Mouse (Mus musculus): ENCODE measurements around the gene Palm2.

The Palm2 gene

DNA sequence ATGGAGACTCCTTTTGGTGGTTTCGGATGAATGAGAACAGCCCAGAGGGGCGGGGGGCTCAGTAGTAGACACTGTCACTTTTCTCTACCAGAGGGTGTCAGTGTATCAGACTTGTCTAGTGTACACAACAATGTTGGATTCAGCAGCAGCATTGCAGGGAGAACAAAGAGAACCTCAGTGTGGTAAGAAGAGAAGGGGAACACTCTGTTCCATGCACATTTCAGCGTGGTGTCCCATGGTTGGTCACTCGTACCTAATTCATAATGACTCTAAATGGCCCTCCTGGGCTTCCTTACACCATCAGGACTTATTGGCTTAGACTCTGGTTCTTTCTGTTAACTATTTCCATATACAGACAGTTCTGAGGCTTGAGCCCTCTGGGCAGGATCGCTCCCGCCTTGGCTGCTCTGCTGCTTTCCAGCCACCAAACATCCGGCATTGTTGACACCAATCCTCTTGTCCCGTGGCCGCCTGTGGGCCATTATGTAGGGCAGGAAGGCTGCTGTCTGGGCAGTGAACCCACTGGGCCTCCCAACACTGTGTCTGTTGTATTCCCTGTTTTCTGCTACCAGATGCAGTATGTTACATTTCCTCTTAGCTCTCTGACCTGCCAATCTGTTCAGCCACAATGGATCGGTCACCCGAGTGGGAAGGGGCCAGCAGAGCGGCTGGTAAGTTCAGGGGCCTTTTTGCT is 264.0 kb downstream of the Palm2 start:
- no peak for DNase-seq (ENCODE audit: extremely low read depth, low read depth)

DNA sequence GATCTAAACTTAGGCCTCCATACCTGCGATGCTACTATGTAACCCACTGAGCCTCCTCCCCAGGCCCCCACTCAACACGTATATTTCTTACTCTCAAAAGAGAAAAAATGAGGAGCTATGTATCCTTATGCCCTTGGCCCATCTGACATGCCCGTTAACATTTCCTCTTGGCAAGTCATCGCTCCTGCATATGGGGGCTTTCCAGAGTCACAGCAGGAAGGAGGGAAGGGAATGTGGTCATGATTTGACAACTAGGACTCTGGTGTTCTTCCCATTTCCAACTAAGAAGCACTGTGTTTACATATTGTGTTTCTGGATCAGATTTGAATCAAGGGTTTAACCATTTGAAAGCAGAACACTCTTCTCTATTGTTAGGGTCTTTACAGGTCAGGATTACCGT is 267.5 kb downstream of the Palm2 start:
- no peak for DNase-seq (ENCODE audit: extremely low read depth, low read depth)

DNA sequence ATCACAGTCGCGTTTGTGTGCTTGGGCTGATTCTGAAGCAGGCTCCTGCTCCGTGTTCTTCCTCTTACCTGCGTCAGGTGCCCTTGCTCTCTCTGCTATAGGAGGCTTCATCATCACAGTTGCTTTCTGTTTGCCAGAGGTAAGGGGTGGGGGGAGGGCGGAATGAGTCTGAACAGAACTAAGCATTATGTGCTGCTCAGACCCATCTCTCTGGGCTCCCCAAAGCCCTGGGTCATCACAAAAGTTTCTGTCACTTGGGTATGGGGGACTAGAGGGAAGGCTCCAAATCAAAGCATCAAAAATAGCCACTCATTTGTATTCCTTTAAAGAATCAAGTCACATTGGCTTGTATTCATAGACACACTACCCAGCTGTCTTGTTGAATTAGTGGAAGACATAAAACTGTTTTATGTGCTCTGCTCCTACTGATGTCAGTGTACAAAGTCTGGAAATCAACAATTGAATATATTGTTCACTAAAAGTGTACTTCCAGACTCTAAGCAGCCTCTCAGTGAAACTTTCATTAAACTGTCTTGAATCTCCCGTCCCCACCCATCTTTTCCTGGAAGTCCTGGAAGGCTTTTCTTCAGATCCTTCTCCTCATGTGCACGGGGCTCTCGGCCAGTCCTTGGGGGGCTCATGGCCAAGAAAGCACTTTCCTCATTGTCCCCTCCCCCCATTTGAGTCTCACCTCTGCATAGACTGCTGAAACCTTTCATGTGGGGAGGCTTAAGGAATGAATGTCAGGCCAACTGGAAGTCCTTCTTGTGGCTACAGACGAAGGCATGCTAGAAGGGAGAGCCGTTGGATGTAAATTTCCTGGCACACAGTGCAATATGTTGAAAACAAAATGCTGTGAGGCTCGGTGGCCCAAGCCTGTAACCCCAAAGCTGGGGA is 269.8 kb downstream of the Palm2 start:
- DNase-seq (ENCODE audit: extremely low read depth, low read depth), result no peak

DNA sequence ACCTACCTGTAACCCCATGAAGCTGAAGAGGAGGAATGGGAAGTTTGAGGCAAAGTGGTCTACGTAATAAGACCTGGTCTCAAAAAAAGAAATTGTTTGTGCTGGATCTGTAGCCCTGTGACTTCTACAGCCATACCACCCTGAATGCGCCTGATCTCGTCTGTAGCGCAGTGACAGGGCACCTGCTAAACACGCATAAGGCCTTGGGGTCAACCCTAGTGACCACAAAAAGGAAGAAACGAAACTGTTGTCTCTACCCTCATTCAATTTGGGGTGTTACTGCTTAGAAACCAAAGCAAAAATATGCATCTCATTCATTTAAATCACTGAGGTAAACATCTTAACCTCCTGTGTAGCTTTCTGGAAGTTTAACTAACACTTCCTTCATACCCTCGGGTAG is 270.5 kb downstream of the Palm2 start:
- no peak for DNase-seq (ENCODE audit: extremely low read depth, low read depth)

DNA sequence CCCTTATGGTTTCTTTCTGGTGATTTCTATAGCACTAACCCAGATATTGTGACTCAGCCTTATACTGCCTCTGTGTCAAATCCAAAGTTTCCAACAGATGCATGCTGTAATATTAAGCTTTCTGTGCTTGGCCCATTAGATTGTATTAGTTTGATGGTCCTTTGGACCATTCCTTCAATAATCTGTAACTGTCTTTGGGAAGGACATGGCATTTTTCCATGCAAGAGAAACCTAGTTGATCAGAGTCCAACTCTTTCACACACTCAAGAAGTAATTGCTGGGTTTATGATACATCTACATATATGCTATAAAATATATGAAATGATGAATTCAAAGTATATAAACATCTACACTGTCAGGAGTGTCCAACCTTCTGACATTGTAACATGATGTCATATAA is 281.8 kb downstream of the Palm2 start:
- DNase-seq (ENCODE audit: extremely low read depth, low read depth), result no peak

DNA sequence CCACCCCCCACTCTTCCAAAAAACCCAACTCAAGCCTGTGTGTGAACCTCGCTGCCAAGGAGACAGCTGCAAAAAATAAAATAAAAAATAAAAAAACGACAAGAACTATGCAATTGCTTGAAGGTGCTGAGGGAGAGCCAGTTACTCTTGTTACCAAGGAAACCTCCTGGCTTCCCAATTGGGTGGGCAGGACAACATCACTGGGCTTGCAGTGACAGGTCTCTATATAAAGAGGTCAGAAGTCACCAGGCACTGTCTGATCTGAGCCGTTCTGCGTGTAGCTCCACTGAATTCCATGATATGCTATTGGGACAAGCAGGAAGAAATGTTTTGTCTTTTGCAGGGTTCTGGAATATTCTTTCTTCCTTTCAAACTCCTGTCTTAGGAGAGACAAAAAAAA is 282.7 kb downstream of the Palm2 start:
- DNase-seq (ENCODE audit: extremely low read depth, low read depth), result no peak

DNA sequence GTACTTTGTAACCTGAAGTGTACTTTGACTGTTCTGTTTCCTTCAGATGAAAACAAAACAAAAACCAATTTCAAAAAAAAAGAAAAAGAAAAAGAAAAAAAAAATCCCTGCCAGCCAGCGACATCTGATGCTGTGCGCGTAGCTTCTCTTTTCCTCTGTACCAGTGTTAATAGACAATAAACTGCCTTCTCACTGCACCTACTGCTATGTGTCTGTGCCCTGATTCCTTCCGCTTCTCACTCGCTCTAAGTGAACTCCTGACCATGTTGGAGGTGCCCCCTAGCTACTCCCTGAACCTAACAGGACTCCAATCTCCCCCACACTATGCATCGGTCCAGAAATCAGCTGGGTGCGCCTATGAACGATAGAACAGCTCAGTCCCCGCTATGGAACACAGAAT is 283.3 kb downstream of the Palm2 start, which contains the start of gene Akap2:
TSS of gene Akap2 (plus strand) at position 304 of the 400 bp plus-strand sequence.
- DNase-seq (ENCODE audit: extremely low read depth, low read depth), result no peak

DNA sequence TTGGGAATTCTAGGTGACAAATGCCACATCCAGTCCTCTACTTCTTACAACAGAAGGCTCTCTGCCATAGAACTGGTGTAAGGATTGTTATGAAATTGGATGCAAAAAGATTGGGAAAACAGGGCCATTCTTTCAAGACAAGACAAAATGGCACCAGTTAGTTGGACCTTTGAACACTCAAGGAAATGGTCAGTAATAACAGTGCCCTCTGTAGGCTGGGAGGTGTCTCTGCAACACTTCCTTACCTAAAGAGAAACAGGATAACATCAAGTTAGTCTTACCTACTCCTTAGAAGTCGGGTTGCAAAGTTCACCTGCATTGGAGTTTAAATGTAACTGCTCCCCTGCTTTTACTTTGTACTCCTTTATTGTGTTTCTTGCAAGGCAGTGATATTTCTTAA is 285.3 kb downstream of the Palm2 start:
- DNase-seq (ENCODE audit: extremely low read depth, low read depth), result no peak

DNA sequence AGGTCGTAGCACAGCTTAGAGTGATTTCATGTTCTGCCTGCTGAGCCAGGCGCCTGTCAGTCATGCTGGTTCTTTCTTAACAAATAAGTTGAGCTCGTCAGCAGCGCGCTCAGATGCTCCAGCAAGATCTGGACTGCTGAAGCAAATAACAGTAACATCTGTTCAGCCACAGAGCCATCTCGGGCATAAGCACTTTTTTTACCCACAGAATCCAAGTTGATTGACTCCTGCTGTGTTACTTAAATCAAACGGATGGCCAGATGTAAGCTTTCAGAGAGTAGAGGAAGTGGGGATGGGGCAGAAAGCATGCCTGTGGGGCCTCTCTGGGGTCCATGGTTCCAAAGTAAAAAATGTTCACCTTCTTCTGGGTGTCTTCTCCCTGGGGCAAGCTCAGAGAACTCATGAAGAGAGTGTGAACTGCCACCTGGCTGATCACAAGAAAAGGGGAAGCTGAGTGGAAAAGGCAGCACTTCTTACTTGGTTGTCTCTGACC is 286.9 kb downstream of the Palm2 start:
- no peak for DNase-seq (ENCODE audit: extremely low read depth, low read depth)

DNA sequence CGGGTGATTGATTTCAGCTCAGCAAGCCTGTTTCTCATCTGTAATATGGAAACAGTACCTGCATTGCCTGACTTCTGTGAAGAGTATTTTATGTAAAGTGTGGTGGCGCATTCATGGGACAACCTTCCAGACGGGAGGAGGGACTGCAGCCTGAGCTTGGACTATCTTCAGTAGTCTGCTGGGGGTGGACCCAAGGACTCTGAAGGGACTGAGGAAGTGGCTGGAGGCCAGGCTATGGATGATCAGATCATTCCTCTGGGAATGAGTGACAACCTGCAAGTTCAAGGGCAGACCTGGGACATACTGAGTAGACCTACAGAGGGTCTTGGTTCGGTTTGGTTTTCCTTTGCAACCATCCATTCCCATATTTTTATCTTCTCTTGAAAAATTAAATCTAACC is 288.2 kb downstream of the Palm2 start:
- DNase-seq (ENCODE audit: extremely low read depth, low read depth), result no peak

DNA sequence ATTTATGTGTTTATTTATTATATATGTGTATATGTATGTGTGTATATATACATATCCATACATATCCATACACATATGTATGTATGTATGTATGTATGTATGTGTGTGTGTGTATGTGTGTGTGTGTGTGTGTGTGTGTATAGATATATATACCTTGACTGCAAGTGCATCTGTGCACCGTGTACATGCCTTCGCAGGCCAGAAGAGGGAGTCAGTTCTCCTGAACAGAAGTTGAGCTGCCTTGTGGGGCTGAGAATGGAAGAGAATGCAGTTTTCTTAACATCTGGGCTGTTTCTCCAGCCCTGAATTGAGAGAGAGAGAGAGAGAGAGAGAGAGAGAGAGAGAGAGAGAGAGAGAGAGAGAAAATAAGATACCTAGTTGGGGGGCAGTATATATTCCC is 289.6 kb downstream of the Palm2 start:
- DNase-seq (ENCODE audit: extremely low read depth, low read depth), result no peak

DNA sequence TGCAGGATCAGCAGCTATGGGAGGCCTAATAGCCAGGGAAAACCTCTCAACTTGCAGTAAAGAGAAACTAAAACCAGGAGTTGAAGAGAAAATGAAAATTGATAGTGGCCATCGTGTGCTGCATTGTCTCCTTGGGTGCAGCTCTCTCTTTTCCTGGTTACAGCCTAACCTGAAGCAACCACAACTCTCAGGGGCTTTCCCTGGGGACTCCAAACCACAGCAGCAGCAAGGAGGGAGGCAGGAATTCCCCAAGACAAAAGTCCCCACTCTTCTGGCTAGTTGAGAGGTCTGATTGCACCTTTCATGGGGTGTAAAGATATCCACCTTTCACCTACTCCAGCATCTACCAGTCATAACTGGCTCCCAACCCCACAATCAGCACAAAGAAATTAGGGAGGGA is 291.5 kb downstream of the Palm2 start:
- DNase-seq (ENCODE audit: extremely low read depth, low read depth), result no peak

DNA sequence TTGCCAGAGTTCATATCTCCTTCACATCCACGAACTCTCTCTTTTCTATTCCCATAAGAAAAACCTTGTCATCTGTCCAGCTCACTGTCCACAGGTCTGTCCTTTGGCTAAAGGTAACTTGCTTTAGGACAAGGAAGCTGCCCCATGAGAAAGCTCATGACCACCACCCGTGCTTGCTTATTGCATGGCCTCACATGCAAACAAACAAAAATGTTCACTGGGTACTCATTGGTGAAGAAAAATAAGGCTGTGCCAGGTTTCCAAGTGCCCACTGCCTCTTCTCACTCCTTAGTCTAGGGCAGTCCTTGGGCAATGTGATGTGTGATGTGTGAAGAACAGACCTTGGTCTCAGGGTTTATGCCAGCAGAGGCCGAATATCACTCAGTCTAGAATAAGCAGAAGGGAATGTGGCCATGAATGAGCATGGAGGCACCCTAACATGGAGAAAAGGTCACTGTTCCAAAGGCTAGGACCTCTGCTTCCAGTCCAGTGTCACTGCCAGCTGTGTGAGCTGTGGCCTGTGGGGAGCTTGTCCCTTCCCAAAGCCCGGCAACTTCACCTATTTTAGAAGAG is 294.6 kb downstream of the Palm2 start:
- no peak for DNase-seq (ENCODE audit: extremely low read depth, low read depth)

DNA sequence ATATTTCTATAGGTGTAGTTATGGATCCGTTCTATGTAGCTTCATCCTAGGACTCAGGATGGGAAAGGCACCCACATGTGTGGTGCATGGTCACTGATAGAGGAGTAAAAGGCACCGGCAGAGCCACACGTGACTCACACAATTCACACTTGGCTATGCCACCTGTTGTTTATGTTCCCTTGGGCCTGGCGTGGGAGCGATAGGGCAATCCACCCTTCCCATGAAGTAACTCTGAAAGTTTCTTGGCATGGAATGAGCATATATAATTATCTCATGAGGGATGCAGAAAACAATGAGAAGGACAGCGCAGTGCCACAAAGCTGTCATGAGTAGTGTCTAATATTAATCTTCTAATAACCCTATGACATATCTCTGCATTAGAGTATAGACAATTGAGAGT is 296.0 kb downstream of the Palm2 start:
- no peak for DNase-seq (ENCODE audit: extremely low read depth, low read depth)

DNA sequence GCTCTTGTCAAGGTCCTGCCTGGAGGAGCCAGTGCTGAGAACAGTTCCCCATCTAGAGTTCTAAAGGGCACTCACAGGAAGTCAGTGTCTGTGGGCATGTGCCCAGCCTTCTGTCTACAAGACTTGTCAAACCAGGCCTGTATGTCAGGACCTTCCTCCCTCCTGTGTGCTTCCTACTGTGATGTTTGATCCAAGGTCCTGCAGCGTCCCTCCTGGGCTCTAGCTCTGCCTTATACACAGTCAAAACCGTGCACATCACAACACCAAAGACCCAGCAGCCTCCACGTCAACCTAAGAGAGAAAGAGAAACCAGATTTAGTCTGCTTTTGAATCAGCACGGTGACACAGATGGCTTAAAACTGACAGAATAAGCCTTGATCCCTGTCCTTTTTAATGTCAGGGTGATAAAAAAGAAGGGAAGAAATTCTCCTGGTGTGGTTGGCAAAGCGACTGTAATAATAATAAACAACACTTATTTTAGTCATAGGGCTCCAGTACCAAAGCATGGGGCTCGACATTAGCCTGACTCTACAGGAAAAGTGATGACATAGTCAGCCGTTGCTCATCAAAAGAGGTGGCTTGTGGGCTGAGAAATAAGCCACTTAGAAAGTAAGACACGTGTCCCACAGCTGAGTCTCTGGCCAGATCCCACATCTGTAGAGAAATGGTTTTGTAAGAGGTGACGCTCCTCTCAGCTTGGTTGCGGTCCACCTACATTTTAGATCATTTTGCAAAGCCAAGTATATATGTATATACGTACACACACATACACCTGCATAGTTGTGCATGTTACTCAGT is 297.0 kb downstream of the Palm2 start:
- DNase-seq (ENCODE audit: extremely low read depth, low read depth), result no peak

DNA sequence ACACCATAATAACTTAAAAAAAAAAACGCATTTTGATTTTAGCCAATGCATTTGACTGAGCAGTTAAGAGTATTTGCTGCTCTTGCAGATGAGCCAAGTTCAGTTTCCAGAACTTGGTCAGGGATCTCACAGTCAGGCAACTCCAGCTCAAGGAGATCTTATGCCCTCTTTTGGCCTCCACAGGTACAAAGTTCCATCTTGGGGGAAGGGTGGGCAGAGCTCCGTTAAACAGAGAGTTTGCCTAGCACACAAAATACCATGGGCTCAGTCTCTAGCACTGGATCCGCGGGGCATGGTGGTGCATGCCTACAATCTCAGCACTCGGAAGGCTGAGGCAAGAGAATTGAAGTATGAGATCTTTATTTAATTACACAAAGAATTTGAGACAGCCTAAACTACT is 298.3 kb downstream of the Palm2 start:
- no peak for DNase-seq (ENCODE audit: extremely low read depth, low read depth)

DNA sequence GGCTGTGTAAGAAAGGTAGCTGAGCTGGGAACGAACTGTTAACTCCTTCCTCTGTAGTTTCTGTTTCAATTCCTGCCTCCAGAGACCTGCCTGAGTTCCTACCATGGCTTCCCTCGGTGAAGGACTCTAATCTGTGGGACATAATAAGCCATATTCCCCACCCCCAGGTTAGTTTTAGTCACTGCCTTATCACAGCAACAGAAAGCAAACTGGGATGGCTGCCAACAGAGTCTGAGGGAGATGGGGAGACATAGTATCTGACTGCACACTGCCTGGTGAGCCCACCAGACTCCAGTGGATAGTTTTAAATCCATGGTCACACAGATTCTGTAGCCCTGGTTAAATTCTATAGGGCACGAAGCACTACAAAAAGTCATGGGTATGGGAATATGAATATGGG is 299.4 kb downstream of the Palm2 start:
- DNase-seq (ENCODE audit: extremely low read depth, low read depth), result peak; percentile 75

DNA sequence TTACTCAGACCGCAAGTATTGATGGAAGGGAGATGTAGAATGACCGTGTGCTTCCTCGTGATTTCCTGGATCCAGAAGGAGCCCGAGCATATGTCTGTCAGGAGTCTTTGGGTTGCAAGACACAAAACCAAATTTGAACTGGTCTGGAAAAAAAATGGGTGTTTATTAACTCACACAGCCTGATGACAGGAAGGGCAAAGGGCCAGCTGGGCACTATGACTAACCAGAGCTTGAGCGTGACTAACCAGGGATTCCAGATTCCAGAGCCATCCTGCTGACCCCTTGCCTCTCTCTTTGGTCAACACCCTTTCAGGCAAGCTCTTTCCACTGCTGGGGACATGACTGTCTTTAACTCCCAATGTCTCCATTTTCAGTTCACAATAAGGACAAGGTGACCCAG is 301.4 kb downstream of the Palm2 start:
- DNase-seq (ENCODE audit: extremely low read depth, low read depth), result no peak

DNA sequence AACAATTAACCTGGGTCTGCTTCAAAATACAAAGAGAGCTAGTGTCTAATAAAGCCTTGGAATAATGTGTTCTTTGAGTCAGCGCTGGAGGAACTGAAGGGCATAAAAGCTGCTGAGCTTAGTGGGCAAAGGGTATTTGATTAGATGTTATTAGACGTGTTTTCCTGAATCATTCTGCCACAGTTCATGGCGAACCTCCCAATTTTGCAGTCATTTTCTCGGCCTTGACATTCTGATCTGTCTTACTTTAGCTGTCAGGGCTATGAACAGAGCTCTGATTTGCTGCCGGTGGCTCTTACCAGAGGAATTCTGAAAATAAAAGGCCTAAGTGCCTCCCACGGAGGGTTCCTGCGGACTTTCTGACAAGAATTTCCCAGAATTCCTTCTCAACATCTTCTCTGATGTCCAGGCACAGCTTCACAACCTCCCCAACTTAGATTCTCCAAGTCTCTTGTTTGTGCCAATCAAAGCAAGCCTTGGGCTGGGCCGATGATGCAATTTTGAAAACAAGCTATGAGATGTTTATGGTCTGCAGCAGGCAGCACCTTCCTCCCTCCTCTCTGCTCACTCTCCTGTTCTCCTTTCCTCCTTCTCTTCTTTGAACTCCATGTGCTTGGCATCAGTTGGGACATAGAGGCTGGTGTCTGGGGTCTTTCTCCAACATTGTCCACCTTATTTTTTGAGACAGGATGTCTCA is 305.0 kb downstream of the Palm2 start:
- DNase-seq (ENCODE audit: extremely low read depth, low read depth), result no peak

DNA sequence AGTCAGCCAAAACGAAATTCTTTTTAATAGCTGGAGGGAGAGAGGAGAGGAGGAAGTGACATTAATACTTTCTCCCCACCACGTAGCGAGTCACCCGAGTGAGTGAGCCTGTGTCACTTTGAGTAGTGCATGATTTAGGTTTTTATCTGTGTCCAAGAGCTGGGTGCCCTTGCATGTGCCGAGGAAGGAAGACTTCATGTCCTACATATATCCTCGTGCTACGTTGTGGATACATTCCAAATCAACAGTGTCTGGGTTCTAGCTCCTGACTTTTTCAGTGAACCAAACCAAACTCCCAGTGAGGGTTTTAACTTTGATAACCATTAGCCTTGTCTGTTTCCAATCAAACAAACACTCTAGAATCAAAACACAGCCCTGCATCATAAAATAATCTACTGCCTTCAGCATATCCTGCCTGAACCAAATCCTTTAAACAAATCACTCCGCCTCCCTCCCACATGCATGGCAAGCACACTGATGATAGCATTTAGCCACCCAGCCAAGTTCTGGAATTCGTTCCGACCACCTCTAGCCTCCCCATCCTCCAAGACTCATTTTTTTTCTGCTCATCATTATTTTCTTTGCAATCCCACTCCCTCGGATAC is 309.4 kb downstream of the Palm2 start:
- no peak for DNase-seq (ENCODE audit: extremely low read depth, low read depth)

Measured in MEL-GATA-1-ER (cell line).